Comparison of ENCODE assay signal across 8 mouse cellular contexts in genomic region chr8:13624863-13625262, GRCm38 (mm10). TPM values are rescaled to one million over a fixed set of nuclear protein-coding genes. Genes with fewer than 3 reads are reported as not detected.
DNase-seq lines count a peak whose midpoint lies in the region; ATAC-seq and TF ChIP-seq lines count a peak whose summit lies in the region.

No protein-coding gene starts in this region.

- H3K27me3 ChIP-seq in forebrain, embryonic 11.5 days (ENCODE audit: control insufficient read depth, insufficient read depth, low read length): no peaks in the 10 kb centered on the region
- no peaks in the 10 kb centered on the region for H3K27me3 ChIP-seq in hindbrain, postnatal 0 days (ENCODE audit: insufficient read depth, low read length)

- no peak overlapping the region for H3K4me3 ChIP-seq in brown adipose tissue, adult 24 weeks (ENCODE audit: insufficient read depth, low read depth, low read length)
- no peak overlapping the region for H3K4me3 ChIP-seq in forebrain, embryonic 11.5 days (ENCODE audit: low read depth, low read length)
- H3K4me3 ChIP-seq in hindbrain, postnatal 0 days (ENCODE audit: low read length): no peak overlapping the region

- ATAC-seq in forebrain, embryonic 11.5 days (replicated peaks; ENCODE audit: low FRiP score): no peak
- ATAC-seq in hindbrain, postnatal 0 days: no peak

- peaks cover 35% of the 10 kb centered on the region for H3K4me1 ChIP-seq in brown adipose tissue, adult 24 weeks (ENCODE audit: control insufficient read depth, insufficient read depth, insufficient read length, low read length)
- H3K4me1 ChIP-seq in forebrain, embryonic 11.5 days (replicated peaks; ENCODE audit: control insufficient read depth, insufficient read depth, low read length): peaks cover 25% of the 10 kb centered on the region
- H3K4me1 ChIP-seq in hindbrain, postnatal 0 days (ENCODE audit: insufficient read depth, low read length): peaks cover 30% of the 10 kb centered on the region

- peak; percentile 97 for DNase-seq in heart, adult 11 months
- DNase-seq in heart, adult 8-10 months (ENCODE audit: low spot score): no peak
- no peak for DNase-seq in forebrain, embryonic 11.5 days (ENCODE audit: low spot score)
- DNase-seq in hindbrain, postnatal 0 days (ENCODE audit: low spot score): peak; percentile 60
- peak; percentile 78 to 89 for DNase-seq in lung, postnatal 4 days
- peak; percentile 77 for DNase-seq in telencephalon, adult 2 months (ENCODE audit: low read depth, low spot score)
- DNase-seq in gastrocnemius, postnatal 10 days: no peak

- WGBS in forebrain, embryonic 11.5 days: 72% methylated on average over 11 of the region's 11 CpGs
- WGBS in hindbrain, postnatal 0 days: 24% methylated on average over 11 of the region's 11 CpGs

- no peaks in the 10 kb centered on the region for H3K9me3 ChIP-seq in forebrain, embryonic 11.5 days (ENCODE audit: control insufficient read depth, low read length)
- H3K9me3 ChIP-seq in hindbrain, postnatal 0 days (ENCODE audit: low read length): no peaks in the 10 kb centered on the region

- H3K4me2 ChIP-seq in forebrain, embryonic 11.5 days (ENCODE audit: low read depth, low read length, severe bottlenecking): no peak overlapping the region
- no peak overlapping the region for H3K4me2 ChIP-seq in hindbrain, postnatal 0 days (ENCODE audit: low read depth, low read length)

- TF ChIP-seq CTCF in hindbrain, postnatal 0 days (IDR thresholded peaks at IDR 0.05; ENCODE audit: low read depth): no peak

- H3K27ac ChIP-seq in brown adipose tissue, adult 24 weeks (replicated peaks; ENCODE audit: low read depth, low read length): peak overlapping the region; percentile 54
- H3K27ac ChIP-seq in forebrain, embryonic 11.5 days (ENCODE audit: low read depth, low read length): peak overlapping the region; percentile 31; the same call in 1 of the 2 replicates
- peak overlapping the region; percentile 89 for H3K27ac ChIP-seq in hindbrain, postnatal 0 days

- no peaks in the 10 kb centered on the region; the same call in 1 of the 2 replicates for H3K36me3 ChIP-seq in forebrain, embryonic 11.5 days (ENCODE audit: control insufficient read depth, insufficient read depth, low read length)
- peaks cover 4% of the 10 kb centered on the region; the same call in 1 of the 2 replicates for H3K36me3 ChIP-seq in hindbrain, postnatal 0 days (ENCODE audit: insufficient read depth, low read length)

- no peak overlapping the region for H3K9ac ChIP-seq in forebrain, embryonic 11.5 days (ENCODE audit: low read length)
- no peak overlapping the region for H3K9ac ChIP-seq in hindbrain, postnatal 0 days (replicated peaks; ENCODE audit: low read length)

RNA-seq across cellular contexts. Expression of gene Rasa3, which starts 52.5 kb away (rescaled TPM):
- total RNA-seq in heart, adult 8-10 months (2022): 10 to 100 TPM; 13.2 to 16.2 (median 13.9) TPM
- 9.7 and 13.9 TPM in 2 replicates for polyA plus RNA-seq in brown adipose tissue, adult 24 weeks (2012; ENCODE audit: insufficient read depth, insufficient read length, missing spikeins)
- polyA plus RNA-seq in forebrain, embryonic 11.5 days (2014; fragmentation: Nextera tagmentation; extraction: Ambion mirVana): 28.0 and 28.6 TPM in 2 replicates
- 84.7 and 85.2 TPM in 2 replicates for total RNA-seq in hindbrain, postnatal 0 days (2014; rRNA removed)
- polyA plus RNA-seq in hindbrain, postnatal 0 days (2015; fragmentation: Nextera tagmentation; extraction: Ambion mirVana): 29.4 and 33.5 TPM in 2 replicates
- total RNA-seq in gastrocnemius, postnatal 10 days (2021): 10 to 100 TPM; 20.4 to 34.0 TPM

Comparison
In these comparisons a context has a peak if more than half of its experiments do, and no peak if none do; other contexts are left out.
1. DNase-seq: peak in heart, adult 11 months (single experiment), hindbrain, postnatal 0 days (single experiment), lung, postnatal 4 days (2 of 2) and telencephalon, adult 2 months (single experiment); none in heart, adult 8-10 months (single experiment), forebrain, embryonic 11.5 days (single experiment) and gastrocnemius, postnatal 10 days (single experiment).
2. H3K27ac ChIP-seq: peak in every context shown above with its lines; median percentile 89 in hindbrain, postnatal 0 days; 54 in brown adipose tissue, adult 24 weeks; 31 in forebrain, embryonic 11.5 days.